Mouse (Mus musculus) CD4-positive naive resting alpha-beta T cell, adult 57 days (primary cell): ENCODE measurements around the gene Prkcg. TPM values are rescaled to one million over a fixed set of nuclear protein-coding genes. Genes with fewer than 3 reads are reported as not detected.

ENCODE experiments used
- total RNA-seq: library from RNA; stranded (reverse); gene quantifications from one replicate; pipeline ENCODE4 v1.2.4, GENCODE M21; 2023

Gene Prkcg
- 1.2 TPM for total RNA-seq

GRCm38 (mm10) chr7:3288976-3289970 lies at the start of gene Prkcg, which contains the start of gene Myadm:
TSS of gene Prkcg (plus strand) at chr7:3289179.
TSS of gene Myadm (plus strand) at chr7:3289080.

GRCm38 (mm10) chr7:3332619-3333521 lies 43.9 kb downstream of the Prkcg start, which contains the start of gene Cacng7:
TSS of gene Cacng7 (plus strand) at chr7:3332955.

Other genes with a start within 250 kb of the Prkcg start
- gene AU018091, start 120.0 kb upstream of the Prkcg start, total RNA-seq, result not detected
- 0.56 TPM for gene Nlrp12, start 39.4 kb upstream of the Prkcg start, total RNA-seq
- 7.1 TPM for gene Myadm, start 99 bp upstream of the Prkcg start, total RNA-seq
- not detected for gene Cacng7, start 43.8 kb downstream of the Prkcg start, total RNA-seq
- gene Cacng8, start 101.5 kb downstream of the Prkcg start, total RNA-seq, result not detected
- gene Cacng6, start 135.0 kb downstream of the Prkcg start, total RNA-seq, result not detected
- not detected for gene Tarm1, start 213.4 kb downstream of the Prkcg start, total RNA-seq